Mouse (Mus musculus) liver, embryonic 18 days (tissue): ENCODE results near the gene Ifna11. TPM values are rescaled to one million over a fixed set of nuclear protein-coding genes. Genes with fewer than 3 reads are reported as not detected.

Experiments
- polyA plus RNA-seq: library from polyadenylated mRNA; depleted of rRNA; stranded (reverse); fragments of >200 nt; gene quantifications from 2 replicates; pipeline ENCODE4 v1.2.3, GENCODE M21; 2012; rRNA removed

The Ifna11 gene
- not detected in 2 replicates for polyA plus RNA-seq

GRCm38 (mm10) chr4:88819659-88820058 is at the start of gene Ifna11:
Ifna11 (plus strand) TSS chr4:88819959.

DNA sequence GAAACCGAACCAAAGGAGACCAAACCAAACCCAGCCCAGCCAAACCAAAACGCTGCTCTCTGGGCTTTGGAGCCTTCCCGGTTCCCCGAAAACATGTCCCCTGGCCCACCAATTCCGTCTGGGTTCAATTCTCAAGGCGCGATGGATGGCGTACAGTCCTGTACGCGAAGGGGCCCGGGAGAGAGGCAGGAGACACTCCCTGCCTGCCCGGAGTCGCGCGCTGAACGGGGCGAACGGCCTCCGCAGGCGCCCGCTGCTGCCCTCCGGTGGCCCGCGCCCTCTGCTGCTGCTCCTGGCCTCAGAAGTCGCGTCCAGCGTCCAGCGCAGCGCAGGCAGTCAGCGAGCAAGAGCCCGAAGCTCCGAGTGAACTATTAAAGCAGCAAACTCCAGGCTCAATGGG is 46.2 kb upstream of the Ifna11 start, which contains the start of gene Gm13290:
Gene Gm13290, plus strand, starts transcription at position 301 of the 400 bp plus-strand sequence.

GRCm38 (mm10) chr4:88776622-88777021 is 43.1 kb upstream of the Ifna11 start, which contains the start of gene Gm13289:
Gm13289 (plus strand) TSS chr4:88776922.

DNA sequence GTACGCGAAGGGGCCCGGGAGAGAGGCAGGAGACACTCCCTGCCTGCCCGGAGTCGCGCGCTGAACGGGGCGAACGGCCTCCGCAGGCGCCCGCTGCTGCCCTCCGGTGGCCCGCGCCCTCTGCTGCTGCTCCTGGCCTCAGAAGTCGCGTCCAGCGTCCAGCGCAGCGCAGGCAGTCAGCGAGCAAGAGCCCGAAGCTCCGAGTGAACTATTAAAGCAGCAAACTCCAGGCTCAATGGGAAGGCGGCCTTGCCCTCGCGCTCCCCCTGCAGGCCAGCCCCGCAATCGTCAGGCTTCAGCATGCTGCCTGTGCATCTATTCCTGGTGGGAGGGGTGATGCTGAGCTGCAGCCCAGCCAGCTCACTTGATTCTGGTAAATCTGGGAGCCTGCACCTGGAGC is 40.2 kb upstream of the Ifna11 start, which contains the start of gene Gm13272:
Gene Gm13272, plus strand, starts transcription at position 301 of the 400 bp plus-strand sequence.

DNA sequence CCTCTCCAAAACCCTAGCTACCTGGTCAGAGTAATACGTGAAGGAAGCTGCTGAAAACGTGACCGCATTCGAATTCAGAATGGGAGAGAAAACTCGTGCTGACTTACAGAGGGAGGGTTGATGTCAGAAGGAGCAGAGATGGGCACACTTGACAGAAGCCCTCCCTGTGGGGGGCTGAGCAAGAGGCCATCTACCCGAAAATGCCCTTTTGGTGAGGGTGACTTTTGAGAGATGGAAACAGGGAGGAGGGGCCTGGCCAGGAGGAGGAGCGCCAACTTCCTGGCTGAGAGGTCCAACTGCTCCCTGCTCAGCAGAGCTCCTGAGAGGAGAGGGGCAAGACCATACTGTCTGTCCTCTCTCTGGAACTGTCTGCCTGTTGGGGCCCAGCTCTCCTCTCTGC is 37.9 kb upstream of the Ifna11 start, which contains the start of gene Ifnz:
Gene Ifnz, plus strand, starts transcription at position 301 of the 400 bp plus-strand sequence.

GRCm38 (mm10) chr4:88785409-88785808 is 34.4 kb upstream of the Ifna11 start, which contains the start of gene Gm13276:
Gm13276 (plus strand) TSS chr4:88785709.

GRCm38 (mm10) chr4:88788402-88788801 is 31.4 kb upstream of the Ifna11 start, which contains the start of gene Gm13277:
Gm13277 (plus strand) TSS chr4:88788632.

DNA sequence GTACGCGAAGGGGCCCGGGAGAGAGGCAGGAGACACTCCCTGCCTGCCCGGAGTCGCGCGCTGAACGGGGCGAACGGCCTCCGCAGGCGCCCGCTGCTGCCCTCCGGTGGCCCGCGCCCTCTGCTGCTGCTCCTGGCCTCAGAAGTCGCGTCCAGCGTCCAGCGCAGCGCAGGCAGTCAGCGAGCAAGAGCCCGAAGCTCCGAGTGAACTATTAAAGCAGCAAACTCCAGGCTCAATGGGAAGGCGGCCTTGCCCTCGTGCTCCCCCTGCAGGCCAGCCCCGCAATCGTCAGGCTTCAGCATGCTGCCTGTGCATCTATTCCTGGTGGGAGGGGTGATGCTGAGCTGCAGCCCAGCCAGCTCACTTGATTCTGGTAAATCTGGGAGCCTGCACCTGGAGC is 28.5 kb upstream of the Ifna11 start, which contains the start of gene Gm13278:
Gene Gm13278, plus strand, starts transcription at position 301 of the 400 bp plus-strand sequence.

GRCm38 (mm10) chr4:88793936-88794675 is 25.7 kb upstream of the Ifna11 start, which contains the start of gene Gm13275:
Gm13275 (plus strand) TSS chr4:88794487.

DNA sequence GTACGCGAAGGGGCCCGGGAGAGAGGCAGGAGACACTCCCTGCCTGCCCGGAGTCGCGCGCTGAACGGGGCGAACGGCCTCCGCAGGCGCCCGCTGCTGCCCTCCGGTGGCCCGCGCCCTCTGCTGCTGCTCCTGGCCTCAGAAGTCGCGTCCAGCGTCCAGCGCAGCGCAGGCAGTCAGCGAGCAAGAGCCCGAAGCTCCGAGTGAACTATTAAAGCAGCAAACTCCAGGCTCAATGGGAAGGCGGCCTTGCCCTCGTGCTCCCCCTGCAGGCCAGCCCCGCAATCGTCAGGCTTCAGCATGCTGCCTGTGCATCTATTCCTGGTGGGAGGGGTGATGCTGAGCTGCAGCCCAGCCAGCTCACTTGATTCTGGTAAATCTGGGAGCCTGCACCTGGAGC is 22.7 kb upstream of the Ifna11 start, which contains the start of gene Gm13279:
Gene Gm13279, plus strand, starts transcription at position 301 of the 400 bp plus-strand sequence.

DNA sequence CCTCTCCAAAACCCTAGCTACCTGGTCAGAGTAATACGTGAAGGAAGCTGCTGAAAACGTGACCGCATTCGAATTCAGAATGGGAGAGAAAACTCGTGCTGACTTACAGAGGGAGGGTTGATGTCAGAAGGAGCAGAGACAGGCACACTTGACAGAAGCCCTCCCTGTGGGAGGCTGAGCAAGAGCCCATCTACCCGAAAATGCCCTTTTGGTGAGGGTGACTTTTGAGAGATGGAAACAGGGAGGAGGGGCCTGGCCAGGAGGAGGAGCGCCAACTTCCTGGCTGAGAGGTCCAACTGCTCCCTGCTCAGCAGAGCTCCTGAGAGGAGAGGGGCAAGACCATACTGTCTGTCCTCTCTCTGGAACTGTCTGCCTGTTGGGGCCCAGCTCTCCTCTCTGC is 20.4 kb upstream of the Ifna11 start, which contains the start of gene Gm13285:
Gene Gm13285, plus strand, starts transcription at position 301 of the 400 bp plus-strand sequence.

GRCm38 (mm10) chr4:88802954-88803353 is 16.8 kb upstream of the Ifna11 start, which contains the start of gene Gm13287:
Gm13287 (plus strand) TSS chr4:88803254.

GRCm38 (mm10) chr4:88805231-88805630 is 14.5 kb upstream of the Ifna11 start, which contains the start of gene Gm13288:
Gm13288 (plus strand) TSS chr4:88805531.

GRCm38 (mm10) chr4:88815928-88816327 is 3.8 kb upstream of the Ifna11 start, which contains the start of gene Ifna7:
Ifna7 (plus strand) TSS chr4:88816228.

DNA sequence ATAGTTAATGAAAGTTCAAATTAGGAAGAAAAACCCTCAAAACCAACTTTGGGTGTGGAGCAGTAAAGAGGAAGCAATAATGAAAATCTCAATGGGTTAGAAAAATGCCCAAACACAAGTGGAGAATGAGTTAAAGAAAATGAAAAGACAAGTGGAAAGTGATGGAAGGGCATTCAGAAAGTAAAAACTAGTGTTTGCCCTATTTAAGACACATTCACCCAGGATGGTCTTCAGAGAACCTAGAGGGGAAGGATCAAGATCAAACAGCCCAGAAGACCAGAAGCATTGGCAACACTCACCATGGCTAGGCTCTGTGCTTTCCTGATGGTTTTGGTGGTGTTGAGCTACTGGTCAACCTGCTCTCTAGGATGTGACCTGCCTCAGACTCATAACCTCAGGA is 7.4 kb downstream of the Ifna11 start, which contains the start of gene Ifna6:
Gene Ifna6, plus strand, starts transcription at position 301 of the 400 bp plus-strand sequence.

GRCm38 (mm10) chr4:88835225-88835624 is 15.5 kb downstream of the Ifna11 start, which contains the start of gene Ifna5:
Ifna5 (plus strand) TSS chr4:88835525.

GRCm38 (mm10) chr4:88841438-88841911 is 21.7 kb downstream of the Ifna11 start, which contains the start of gene Ifna4:
Ifna4 (plus strand) TSS chr4:88841861.

DNA sequence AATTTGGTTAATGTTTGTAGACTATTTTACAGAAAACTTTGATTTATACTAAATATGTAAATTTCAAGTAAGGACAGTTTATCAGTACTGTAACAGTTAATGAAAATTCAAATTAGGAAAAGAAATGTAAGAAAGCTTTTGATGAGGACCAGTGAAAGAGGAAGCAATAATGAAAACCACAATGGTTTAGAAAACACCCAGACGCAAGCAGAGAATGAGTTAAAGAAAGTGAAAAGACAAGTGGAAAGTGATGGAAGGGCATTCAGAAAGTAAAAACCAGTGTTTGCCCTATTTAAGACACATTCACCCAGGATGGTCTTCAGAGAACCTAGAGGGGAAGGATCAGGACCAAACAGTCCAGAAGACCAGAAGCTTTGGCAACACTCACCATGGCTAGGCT is 29.9 kb downstream of the Ifna11 start, which contains the start of gene Ifna1:
Gene Ifna1, plus strand, starts transcription at position 390 of the 400 bp plus-strand sequence.

Other genes starting within 250 kb of the Ifna11 start
- not detected in 2 replicates for gene Ifna14, start 248.2 kb upstream of the Ifna11 start, polyA plus RNA-seq
- not detected in 2 replicates for gene Ifna9, start 227.6 kb upstream of the Ifna11 start, polyA plus RNA-seq
- gene Ifna12, start 216.6 kb upstream of the Ifna11 start, polyA plus RNA-seq, result not detected in 2 replicates
- not detected in 2 replicates for gene C87499, start 185.5 kb upstream of the Ifna11 start, polyA plus RNA-seq
- not detected in 2 replicates for gene Ifna13, start 175.5 kb upstream of the Ifna11 start, polyA plus RNA-seq
- not detected in 2 replicates for gene Ifna16, start 143.0 kb upstream of the Ifna11 start, polyA plus RNA-seq
- gene Ifna2, start 136.0 kb upstream of the Ifna11 start, polyA plus RNA-seq, result not detected in 2 replicates
- gene Ifnab, start 128.6 kb upstream of the Ifna11 start, polyA plus RNA-seq, result not detected in 2 replicates
- gene Gm26566, start 98.2 kb upstream of the Ifna11 start, polyA plus RNA-seq, result 0.03 and 0.05 TPM in 2 replicates
- gene Klhl9, start 97.5 kb upstream of the Ifna11 start, polyA plus RNA-seq, result 9.8 and 10.8 TPM in 2 replicates
- not detected in 2 replicates for gene Gm13271, start 65.1 kb upstream of the Ifna11 start, polyA plus RNA-seq
- gene Gm13283, start 59.8 kb upstream of the Ifna11 start, polyA plus RNA-seq, result 0.04 TPM in 1 of 2 replicates, not detected in the other
- gene Gm13290, start 46.1 kb upstream of the Ifna11 start, polyA plus RNA-seq, result not detected in 2 replicates
- not detected in 2 replicates for gene Gm13289, start 43.0 kb upstream of the Ifna11 start, polyA plus RNA-seq
- gene Gm13272, start 40.1 kb upstream of the Ifna11 start, polyA plus RNA-seq, result not detected in 2 replicates
- gene Ifnz, start 37.8 kb upstream of the Ifna11 start, polyA plus RNA-seq, result 0.02 and 0.04 TPM in 2 replicates
- not detected in 2 replicates for gene Gm13276, start 34.2 kb upstream of the Ifna11 start, polyA plus RNA-seq
- not detected in 2 replicates for gene Gm13277, start 31.3 kb upstream of the Ifna11 start, polyA plus RNA-seq
- not detected in 2 replicates for gene Gm13278, start 28.4 kb upstream of the Ifna11 start, polyA plus RNA-seq
- gene Gm13275, start 25.5 kb upstream of the Ifna11 start, polyA plus RNA-seq, result not detected in 2 replicates
- not detected in 2 replicates for gene Gm13279, start 22.6 kb upstream of the Ifna11 start, polyA plus RNA-seq
- gene Gm13285, start 20.3 kb upstream of the Ifna11 start, polyA plus RNA-seq, result not detected in 2 replicates
- gene Gm13287, start 16.7 kb upstream of the Ifna11 start, polyA plus RNA-seq, result not detected in 2 replicates
- 0.02 TPM in 1 of 2 replicates, not detected in the other for gene Gm13288, start 14.4 kb upstream of the Ifna11 start, polyA plus RNA-seq
- gene Ifna7, start 3.7 kb upstream of the Ifna11 start, polyA plus RNA-seq, result not detected in 2 replicates
- gene Ifna6, start 7.5 kb downstream of the Ifna11 start, polyA plus RNA-seq, result not detected in 2 replicates
- not detected in 2 replicates for gene Ifna5, start 15.6 kb downstream of the Ifna11 start, polyA plus RNA-seq
- not detected in 2 replicates for gene Ifna4, start 21.9 kb downstream of the Ifna11 start, polyA plus RNA-seq
- not detected in 2 replicates for gene Ifna1, start 30.1 kb downstream of the Ifna11 start, polyA plus RNA-seq
- not detected in 2 replicates for gene Ifne, start 60.2 kb downstream of the Ifna11 start, polyA plus RNA-seq